Mouse (Mus musculus): ENCODE data around the gene Tmem121b.

GRCm38 (mm10) chr6:120466609-120467329 is 26.8 kb downstream of the Tmem121b start:
- TF ChIP-seq CTCF (IDR thresholded peaks at IDR 0.05) = no peak
- TF ChIP-seq EP300 (IDR thresholded peaks at IDR 0.05; ENCODE audit: insufficient read depth, low read depth, low read length) = no peak
- no peak for TF ChIP-seq POLR2A (IDR thresholded peaks at IDR 0.05; ENCODE audit: insufficient read depth, low read depth, low read length)
